Mouse (Mus musculus): ENCODE data around the gene Sell. TPM values are rescaled to one million over a fixed set of nuclear protein-coding genes. Genes with fewer than 3 reads are reported as not detected.

Sell gene
- polyA plus RNA-seq, 1 experiment from 2014 or later: 2.0 TPM

GRCm38 (mm10) chr1:164075416-164075815 lies 13.6 kb downstream of the Sell start:
- Histone ChIP-seq H3K4me3 (no peak overlapping the region), H3K4me1 (replicated peaks) (no peaks in the 10 kb centered on the region), H3K27ac (no peak overlapping the region), H3K36me3 (no peaks in the 10 kb centered on the region), H3K4me2 (no peak overlapping the region), H3K27me3 (no peaks in the 10 kb centered on the region), H3K9me3 (replicated peaks) (no peaks in the 10 kb centered on the region), H3K9ac (no peak overlapping the region)
- 91% methylated on average over 1 of the region's 1 CpGs for WGBS
- ATAC-seq (replicated peaks; ENCODE audit: insufficient number of reproducible peaks, insufficient read depth, low FRiP score, low read depth): no peak

GRCm38 (mm10) chr1:164076441-164076840 lies 14.7 kb downstream of the Sell start:
- ATAC-seq (replicated peaks; ENCODE audit: insufficient number of reproducible peaks, insufficient read depth, low FRiP score, low read depth): no peak
- 32% methylated on average over 1 of the region's 1 CpGs for WGBS
- H3K36me3 ChIP-seq: no peaks in the 10 kb centered on the region

GRCm38 (mm10) chr1:164077031-164077430 lies 15.2 kb downstream of the Sell start:
- 73% methylated on average over 3 of the region's 3 CpGs for WGBS
- no peak for ATAC-seq (replicated peaks; ENCODE audit: insufficient number of reproducible peaks, insufficient read depth, low FRiP score, low read depth)

More at GRCm38 (mm10) chr1:164076441-164076840, 14.7 kb downstream of the Sell start:
- no peak overlapping the region for H3K4me3 ChIP-seq
- no peak overlapping the region for H3K9ac ChIP-seq
- H3K4me2 ChIP-seq: no peak overlapping the region
- H3K27ac ChIP-seq: no peak overlapping the region
- no peaks in the 10 kb centered on the region for H3K9me3 ChIP-seq (replicated peaks)
- no peaks in the 10 kb centered on the region for H3K27me3 ChIP-seq
- no peaks in the 10 kb centered on the region for H3K4me1 ChIP-seq (replicated peaks)

GRCm38 (mm10) chr1:164078323-164078741 lies 16.6 kb downstream of the Sell start:
- no peaks in the 10 kb centered on the region for H3K9me3 ChIP-seq (replicated peaks)
- no peak overlapping the region for H3K27ac ChIP-seq
- H3K9ac ChIP-seq: no peak overlapping the region
- H3K4me2 ChIP-seq: no peak overlapping the region
- no peaks in the 10 kb centered on the region for H3K27me3 ChIP-seq
- no peak for ATAC-seq (replicated peaks; ENCODE audit: insufficient number of reproducible peaks, insufficient read depth, low FRiP score, low read depth)
- no peaks in the 10 kb centered on the region for H3K4me1 ChIP-seq (replicated peaks)
- 76% methylated on average over 4 of the region's 4 CpGs for WGBS
- no peak overlapping the region for H3K4me3 ChIP-seq
- H3K36me3 ChIP-seq: no peaks in the 10 kb centered on the region

More at GRCm38 (mm10) chr1:164077031-164077430, 15.2 kb downstream of the Sell start:
- H3K9me3 ChIP-seq (replicated peaks): no peaks in the 10 kb centered on the region
- H3K4me1 ChIP-seq (replicated peaks): no peaks in the 10 kb centered on the region
- no peak overlapping the region for H3K4me3 ChIP-seq
- H3K36me3 ChIP-seq: no peaks in the 10 kb centered on the region
- H3K27me3 ChIP-seq: no peaks in the 10 kb centered on the region
- H3K27ac ChIP-seq: no peak overlapping the region
- no peak overlapping the region for H3K9ac ChIP-seq
- no peak overlapping the region for H3K4me2 ChIP-seq

- Histone ChIP-seq H3K27ac (no peak overlapping the region), H3K9me3 (replicated peaks) (no peaks in the 10 kb centered on the region), H3K4me2 (no peak overlapping the region), H3K36me3 (no peaks in the 10 kb centered on the region), H3K4me1 (replicated peaks) (no peaks in the 10 kb centered on the region), H3K4me3 (no peak overlapping the region), H3K9ac (no peak overlapping the region), H3K27me3 (no peaks in the 10 kb centered on the region)
- ATAC-seq (replicated peaks; ENCODE audit: insufficient number of reproducible peaks, insufficient read depth, low FRiP score, low read depth): no peak
- 79% methylated on average over 11 of the region's 11 CpGs for WGBS
Measured at GRCm38 (mm10) chr1:164079091-164079490, 17.3 kb downstream of the Sell start.

GRCm38 (mm10) chr1:164083046-164083445 lies 21.3 kb downstream of the Sell start:
- no peaks in the 10 kb centered on the region for H3K27me3 ChIP-seq
- no peak overlapping the region for H3K9ac ChIP-seq
- H3K9me3 ChIP-seq (replicated peaks): no peaks in the 10 kb centered on the region
- H3K36me3 ChIP-seq: no peaks in the 10 kb centered on the region
- no peaks in the 10 kb centered on the region for H3K4me1 ChIP-seq (replicated peaks)
- 78% methylated on average over 4 of the region's 4 CpGs for WGBS
- H3K4me3 ChIP-seq: no peak overlapping the region
- H3K27ac ChIP-seq: no peak overlapping the region
- ATAC-seq (replicated peaks; ENCODE audit: insufficient number of reproducible peaks, insufficient read depth, low FRiP score, low read depth): no peak
- H3K4me2 ChIP-seq: no peak overlapping the region

GRCm38 (mm10) chr1:164086797-164087196 lies 25.0 kb downstream of the Sell start:
- no peak overlapping the region for H3K4me2 ChIP-seq
- no peaks in the 10 kb centered on the region for H3K36me3 ChIP-seq
- no peak overlapping the region for H3K4me3 ChIP-seq
- ATAC-seq (replicated peaks; ENCODE audit: insufficient number of reproducible peaks, insufficient read depth, low FRiP score, low read depth): no peak
- no peaks in the 10 kb centered on the region for H3K9me3 ChIP-seq (replicated peaks)
- no peaks in the 10 kb centered on the region for H3K27me3 ChIP-seq
- H3K4me1 ChIP-seq (replicated peaks): no peaks in the 10 kb centered on the region
- 78% methylated on average over 3 of the region's 3 CpGs for WGBS
- H3K9ac ChIP-seq: no peak overlapping the region
- H3K27ac ChIP-seq: no peak overlapping the region

GRCm38 (mm10) chr1:164087872-164088271 lies 26.1 kb downstream of the Sell start:
- ATAC-seq (replicated peaks; ENCODE audit: insufficient number of reproducible peaks, insufficient read depth, low FRiP score, low read depth): no peak
- H3K9me3 ChIP-seq (replicated peaks): no peaks in the 10 kb centered on the region
- no peaks in the 10 kb centered on the region for H3K36me3 ChIP-seq
- no peak overlapping the region for H3K4me3 ChIP-seq
- no peaks in the 10 kb centered on the region for H3K4me1 ChIP-seq (replicated peaks)
- H3K27me3 ChIP-seq: no peaks in the 10 kb centered on the region
- H3K9ac ChIP-seq: no peak overlapping the region
- 83% methylated on average over 5 of the region's 5 CpGs for WGBS
- no peak overlapping the region for H3K27ac ChIP-seq
- H3K4me2 ChIP-seq: no peak overlapping the region

GRCm38 (mm10) chr1:164096780-164097179 lies 35.0 kb downstream of the Sell start:
- WGBS: 31% methylated on average over 6 of the region's 6 CpGs

GRCm38 (mm10) chr1:164097911-164098310 lies 36.1 kb downstream of the Sell start:
- no peak for ATAC-seq (replicated peaks; ENCODE audit: insufficient number of reproducible peaks, insufficient read depth, low FRiP score, low read depth)
- 70% methylated on average over 2 of the region's 2 CpGs for WGBS
- no peak overlapping the region for H3K4me2 ChIP-seq

More at GRCm38 (mm10) chr1:164096780-164097179, 35.0 kb downstream of the Sell start:
- Histone ChIP-seq H3K4me2 (no peak overlapping the region), H3K27ac (no peak overlapping the region), H3K4me1 (replicated peaks) (no peaks in the 10 kb centered on the region), H3K9ac (no peak overlapping the region), H3K9me3 (replicated peaks) (no peaks in the 10 kb centered on the region), H3K4me3 (no peak overlapping the region), H3K27me3 (no peaks in the 10 kb centered on the region), H3K36me3 (no peaks in the 10 kb centered on the region)
- ATAC-seq (replicated peaks; ENCODE audit: insufficient number of reproducible peaks, insufficient read depth, low FRiP score, low read depth): no peak

GRCm38 (mm10) chr1:164098372-164098771 lies 36.6 kb downstream of the Sell start:
- Histone ChIP-seq H3K4me3 (no peak overlapping the region), H3K9me3 (replicated peaks) (no peaks in the 10 kb centered on the region), H3K27me3 (no peaks in the 10 kb centered on the region), H3K36me3 (no peaks in the 10 kb centered on the region), H3K27ac (no peak overlapping the region), H3K4me1 (replicated peaks) (no peaks in the 10 kb centered on the region), H3K4me2 (no peak overlapping the region), H3K9ac (no peak overlapping the region)
- 66% methylated on average over 2 of the region's 2 CpGs for WGBS
- no peak for ATAC-seq (replicated peaks; ENCODE audit: insufficient number of reproducible peaks, insufficient read depth, low FRiP score, low read depth)

More at GRCm38 (mm10) chr1:164097911-164098310, 36.1 kb downstream of the Sell start:
- Histone ChIP-seq H3K27ac (no peak overlapping the region), H3K9ac (no peak overlapping the region), H3K36me3 (no peaks in the 10 kb centered on the region), H3K27me3 (no peaks in the 10 kb centered on the region), H3K4me1 (replicated peaks) (no peaks in the 10 kb centered on the region), H3K4me3 (no peak overlapping the region), H3K9me3 (replicated peaks) (no peaks in the 10 kb centered on the region)

- 61% methylated on average over 2 of the region's 2 CpGs for WGBS
- Histone ChIP-seq H3K4me3 (no peak overlapping the region), H3K4me2 (no peak overlapping the region), H3K9ac (no peak overlapping the region), H3K9me3 (replicated peaks) (no peaks in the 10 kb centered on the region), H3K4me1 (replicated peaks) (no peaks in the 10 kb centered on the region), H3K36me3 (no peaks in the 10 kb centered on the region), H3K27me3 (no peaks in the 10 kb centered on the region), H3K27ac (no peak overlapping the region)
- no peak for ATAC-seq (replicated peaks; ENCODE audit: insufficient number of reproducible peaks, insufficient read depth, low FRiP score, low read depth)
Measured at GRCm38 (mm10) chr1:164109763-164110162, 48.0 kb downstream of the Sell start.
